34 mouse cellular contexts compared by ENCODE assay signal in the genomic region with DNA sequence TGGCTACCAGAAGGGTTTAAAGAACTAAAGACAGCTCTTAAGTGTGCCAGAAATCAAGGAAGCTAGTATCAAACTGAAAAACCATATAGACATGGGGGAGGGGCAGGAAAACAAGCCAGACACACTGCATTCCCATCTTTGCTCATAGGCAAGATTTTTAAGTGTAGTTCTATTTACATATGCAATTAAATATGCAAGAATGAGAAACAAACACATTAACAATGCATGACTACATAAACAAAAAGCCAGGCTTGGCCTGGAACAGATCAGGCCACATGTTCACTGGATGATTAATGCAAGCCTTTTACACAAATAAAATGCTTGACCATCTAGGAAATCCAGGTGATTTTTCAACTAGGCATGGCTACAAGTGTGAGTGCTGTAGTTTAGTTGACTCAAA.
"Had no signal": no experiment of that assay in that cellular context is flagged by ENCODE, and none has a peak within 500 bp of the region (broad histone marks: within the 10 kb centered on the region; RNA-seq: fewer than 3 reads in every experiment).

No protein-coding gene starts in this region.

- H3K27ac ChIP-seq: heart, embryonic 10.5 days; heart, embryonic 13.5 days; heart, embryonic 15.5 days; hindbrain, embryonic 10.5 days; hindbrain, embryonic 12.5 days; hindbrain, embryonic 13.5 days; hindbrain, embryonic 14.5 days; hindbrain, embryonic 15.5 days; hindbrain, postnatal 0 days; intestine, embryonic 15.5 days; kidney, embryonic 15.5 days; kidney, postnatal 0 days; layer of hippocampus, adult 2 months had no signal

- H3K4me2 ChIP-seq: heart, embryonic 11.5 days; heart, embryonic 12.5 days; heart, embryonic 13.5 days; heart, embryonic 15.5 days; hindbrain, embryonic 12.5 days; hindbrain, embryonic 13.5 days; hindbrain, embryonic 14.5 days; hindbrain, embryonic 15.5 days; intestine, embryonic 15.5 days; kidney, embryonic 15.5 days had no signal

- H3K4me1 ChIP-seq: heart, embryonic 10.5 days; heart, embryonic 12.5 days; heart, embryonic 13.5 days; heart, embryonic 15.5 days; hindbrain, embryonic 10.5 days; hindbrain, embryonic 12.5 days; hindbrain, embryonic 13.5 days; hindbrain, embryonic 15.5 days; intestine, embryonic 15.5 days; kidney, embryonic 15.5 days had no signal

- DNase-seq: heart, postnatal 10 days; heart, postnatal 14 days; heart, postnatal 36 days; heart, postnatal 4 days; kidney, adult 11 months; kidney, adult 18-20 months; kidney, adult 2 months; kidney, adult 8-10 months; kidney, postnatal 10 days; kidney, postnatal 14 days; kidney, postnatal 25 days; kidney, postnatal 36 days; kidney, postnatal 4 days; layer of hippocampus, adult 9-11 months; layer of hippocampus, postnatal 36 days had no signal

- ATAC-seq: hindbrain, embryonic 16.5 days; hindbrain, postnatal 0 days; inflammation-experienced regulatory T-cells, adult 6 months; intestine, embryonic 15.5 days; intestine, embryonic 16.5 days; intestine, postnatal 0 days had no signal

- H3K4me3 ChIP-seq: heart, embryonic 10.5 days; heart, embryonic 12.5 days; heart, embryonic 13.5 days; heart, embryonic 15.5 days; hindbrain, embryonic 10.5 days; hindbrain, embryonic 12.5 days; hindbrain, embryonic 13.5 days; hindbrain, embryonic 15.5 days; intestine, embryonic 15.5 days; kidney, embryonic 15.5 days; layer of hippocampus, adult 2 months had no signal

- H3K9me3 ChIP-seq: heart, embryonic 10.5 days; heart, embryonic 12.5 days; heart, embryonic 13.5 days; heart, embryonic 15.5 days; hindbrain, embryonic 10.5 days; hindbrain, embryonic 12.5 days; hindbrain, embryonic 13.5 days; hindbrain, embryonic 15.5 days; intestine, embryonic 15.5 days; kidney, embryonic 15.5 days had no signal

- H3K27me3 ChIP-seq: heart, embryonic 12.5 days; heart, embryonic 13.5 days; heart, embryonic 15.5 days; hindbrain, embryonic 12.5 days; hindbrain, embryonic 13.5 days; hindbrain, embryonic 15.5 days; intestine, embryonic 15.5 days; kidney, embryonic 15.5 days had no signal

- H3K36me3 ChIP-seq: heart, embryonic 10.5 days; heart, embryonic 12.5 days; heart, embryonic 13.5 days; heart, embryonic 15.5 days; hindbrain, embryonic 10.5 days; hindbrain, embryonic 12.5 days; hindbrain, embryonic 13.5 days; hindbrain, embryonic 15.5 days; intestine, embryonic 15.5 days; kidney, embryonic 15.5 days had no signal

- H3K9ac ChIP-seq: heart, embryonic 12.5 days; heart, embryonic 13.5 days; heart, embryonic 15.5 days; hindbrain, embryonic 12.5 days; hindbrain, embryonic 13.5 days; hindbrain, embryonic 14.5 days; hindbrain, embryonic 15.5 days; intestine, embryonic 15.5 days; kidney, embryonic 15.5 days had no signal
